Mouse (Mus musculus): Measurements from ENCODE around the gene Tbc1d1. TPM values are rescaled to one million over a fixed set of nuclear protein-coding genes. Genes with fewer than 3 reads are reported as not detected.
A peak's percentile ranks its signal among the peaks of the same experiment; 100 is the strongest.

The Tbc1d1 gene
- total RNA-seq, 2 experiments from 2014 or later = 22.2 to 24.3 TPM

- DNase-seq (ENCODE audit: low spot score in 2 of 2) = no peak
Measured at GRCm38 (mm10) chr5:64237263-64237662, 81.2 kb downstream of the Tbc1d1 start.

GRCm38 (mm10) chr5:64237693-64238092, 81.6 kb downstream of the Tbc1d1 start:
- no peak for DNase-seq (ENCODE audit: low spot score in 2 of 2)

- DNase-seq (ENCODE audit: low spot score in 2 of 2) = no peak
Measured at GRCm38 (mm10) chr5:64238894-64239652, 83.0 kb downstream of the Tbc1d1 start.

GRCm38 (mm10) chr5:64240941-64241682, 85.0 kb downstream of the Tbc1d1 start:
- no peak for DNase-seq (ENCODE audit: low spot score in 2 of 2)

- no peak for DNase-seq (ENCODE audit: low spot score in 2 of 2)
Measured at GRCm38 (mm10) chr5:64241867-64242266, 85.8 kb downstream of the Tbc1d1 start.

- no peak for DNase-seq (ENCODE audit: low spot score in 2 of 2)
Measured at GRCm38 (mm10) chr5:64242795-64243455, 86.8 kb downstream of the Tbc1d1 start.

GRCm38 (mm10) chr5:64243666-64244065, 87.6 kb downstream of the Tbc1d1 start:
- DNase-seq (ENCODE audit: low spot score in 2 of 2) = no peak

- DNase-seq (ENCODE audit: low spot score in 2 of 2) = no peak
Measured at GRCm38 (mm10) chr5:64244283-64244682, 88.2 kb downstream of the Tbc1d1 start.

GRCm38 (mm10) chr5:64244745-64245144, 88.6 kb downstream of the Tbc1d1 start:
- no peak for DNase-seq (ENCODE audit: low spot score in 2 of 2)

- no peak for DNase-seq (ENCODE audit: low spot score in 2 of 2)
Measured at GRCm38 (mm10) chr5:64251435-64251834, 95.3 kb downstream of the Tbc1d1 start.

- no peak for DNase-seq (ENCODE audit: low spot score in 2 of 2)
Measured at GRCm38 (mm10) chr5:64254278-64254677, 98.2 kb downstream of the Tbc1d1 start.

- no peak for DNase-seq (ENCODE audit: low spot score in 2 of 2)
Measured at GRCm38 (mm10) chr5:64254988-64255387, 98.9 kb downstream of the Tbc1d1 start.

GRCm38 (mm10) chr5:64263348-64263747, 107.2 kb downstream of the Tbc1d1 start:
- DNase-seq (ENCODE audit: low spot score in 2 of 2) = no peak

- DNase-seq (ENCODE audit: low spot score in 2 of 2) = no peak
Measured at GRCm38 (mm10) chr5:64263898-64264478, 107.9 kb downstream of the Tbc1d1 start.

- peak; percentile 61 to 65 for DNase-seq (ENCODE audit: low spot score in 2 of 2)
Measured at GRCm38 (mm10) chr5:64265145-64265544, 109.0 kb downstream of the Tbc1d1 start.

GRCm38 (mm10) chr5:64265906-64266305, 109.8 kb downstream of the Tbc1d1 start:
- DNase-seq (ENCODE audit: low spot score in 2 of 2) = no peak

GRCm38 (mm10) chr5:64266534-64266933, 110.4 kb downstream of the Tbc1d1 start:
- DNase-seq (ENCODE audit: low spot score in 2 of 2) = no peak

GRCm38 (mm10) chr5:64267279-64267678, 111.2 kb downstream of the Tbc1d1 start:
- no peak for DNase-seq (ENCODE audit: low spot score in 2 of 2)

- no peak for DNase-seq (ENCODE audit: low spot score in 2 of 2)
Measured at GRCm38 (mm10) chr5:64269669-64270068, 113.6 kb downstream of the Tbc1d1 start.

- DNase-seq (ENCODE audit: low spot score in 2 of 2) = no peak
Measured at GRCm38 (mm10) chr5:64273517-64273916, 117.4 kb downstream of the Tbc1d1 start.

GRCm38 (mm10) chr5:64274296-64274695, 118.2 kb downstream of the Tbc1d1 start:
- no peak for DNase-seq (ENCODE audit: low spot score in 2 of 2)

Measured in layer of hippocampus, postnatal 10 days (tissue).